Mouse (Mus musculus): ENCODE measurements around the gene Stpg1. TPM values are rescaled to one million over a fixed set of nuclear protein-coding genes. Genes with fewer than 3 reads are reported as not detected.

Stpg1 gene
- under 1 TPM; 0.32 to 0.41 TPM for total RNA-seq (2021)
- 0.35 and 0.65 TPM in 2 replicates for polyA plus RNA-seq (2012; rRNA removed)
- long read RNA-seq: 0 reads

- peak; percentile 94 for DNase-seq
Measured at GRCm38 (mm10) chr4:135494521-135495396, at the start of gene Stpg1, which contains the start of gene Nipal3. Gene Stpg1, plus strand, starts transcription at chr4:135494790. Gene Nipal3, minus strand, starts transcription at chr4:135495038.

- DNase-seq: no peak
Measured at GRCm38 (mm10) chr4:135451360-135452015, 43.1 kb upstream of the Stpg1 start.

- peak; percentile 13 for DNase-seq
Measured at GRCm38 (mm10) chr4:135453164-135453563, 41.4 kb upstream of the Stpg1 start.

GRCm38 (mm10) chr4:135453572-135453971 lies 41.0 kb upstream of the Stpg1 start:
- no peak for DNase-seq

GRCm38 (mm10) chr4:135463406-135463805 lies 31.2 kb upstream of the Stpg1 start:
- peak; percentile 58 for DNase-seq

- peak; percentile 63 for DNase-seq
Measured at GRCm38 (mm10) chr4:135477851-135478250, 16.7 kb upstream of the Stpg1 start.

GRCm38 (mm10) chr4:135480370-135480769 lies 14.2 kb upstream of the Stpg1 start:
- DNase-seq: no peak

- no peak for DNase-seq
Measured at GRCm38 (mm10) chr4:135485086-135485485, 9.5 kb upstream of the Stpg1 start.

GRCm38 (mm10) chr4:135486352-135486751 lies 8.2 kb upstream of the Stpg1 start:
- DNase-seq: no peak

- no peak for DNase-seq
Measured at GRCm38 (mm10) chr4:135489256-135489655, 5.3 kb upstream of the Stpg1 start.

GRCm38 (mm10) chr4:135493271-135493670 lies 1.3 kb upstream of the Stpg1 start:
- no peak for DNase-seq

GRCm38 (mm10) chr4:135493691-135494520 lies 684 bp upstream of the Stpg1 start:
- peak; percentile 52 for DNase-seq

- no peak for DNase-seq
Measured at GRCm38 (mm10) chr4:135495397-135495791, 804 bp downstream of the Stpg1 start.

- peak; percentile 63 for DNase-seq
Measured at GRCm38 (mm10) chr4:135495810-135496209, 1.2 kb downstream of the Stpg1 start.

- no peak for DNase-seq
Measured at GRCm38 (mm10) chr4:135498136-135498535, 3.5 kb downstream of the Stpg1 start.

- DNase-seq: no peak
Measured at GRCm38 (mm10) chr4:135499831-135500230, 5.2 kb downstream of the Stpg1 start.

GRCm38 (mm10) chr4:135501587-135501986 lies 7.0 kb downstream of the Stpg1 start:
- DNase-seq: no peak

- DNase-seq: no peak
Measured at GRCm38 (mm10) chr4:135505794-135506193, 11.2 kb downstream of the Stpg1 start.

- DNase-seq: peak; percentile 17
Measured at GRCm38 (mm10) chr4:135507547-135508350, 13.2 kb downstream of the Stpg1 start.

- peak; percentile 59 for DNase-seq
Measured at GRCm38 (mm10) chr4:135508419-135509039, 13.9 kb downstream of the Stpg1 start.

- peak; percentile 63 for DNase-seq
Measured at GRCm38 (mm10) chr4:135509515-135509914, 14.9 kb downstream of the Stpg1 start.

Measured in adrenal gland, adult 2 months (tissue).